Mouse (Mus musculus) heart, postnatal 0 days (tissue): ENCODE measurements around the gene Clic4. TPM values are rescaled to one million over a fixed set of nuclear protein-coding genes. Genes with fewer than 3 reads are reported as not detected.

ENCODE experiments used
- ATAC-seq: fragments of 200-750 bp; cut with Nextera tagmentation; 2 replicates; pipeline ENCODE4 v1.8.0; 2017; ENCODE audit warnings: low read depth, moderate number of reproducible peaks, moderate library complexity; ENCODE audit not compliant: insufficient read depth
- DNase-seq: peaks from one replicate; pipeline ENCODE4 v3.0.0-alpha.2; 2016; ENCODE audit warnings: low spot score
- H3K27ac ChIP-seq: fragments of 300-500 bp; sonication (generic); 2 replicates; pipeline ENCODE4 v1.5.1; 2014; ENCODE audit warnings: low read depth, mild to moderate bottlenecking
- H3K27me3 ChIP-seq: fragments of 300-500 bp; sonication (generic); 2 replicates; pipeline ENCODE4 v1.6.1; 2014; ENCODE audit warnings: low read length, mixed read lengths; ENCODE audit not compliant: control insufficient read depth, insufficient read depth
- H3K36me3 ChIP-seq: fragments of 300-500 bp; sonication (generic); replicated peaks from 2 replicates; pipeline ENCODE4 v1.6.1; 2014; ENCODE audit warnings: low read length, mixed read lengths; ENCODE audit not compliant: control insufficient read depth, insufficient read depth
- H3K4me1 ChIP-seq: fragments of 300-500 bp; sonication (generic); 2 replicates; pipeline ENCODE4 v1.6.1; 2014; ENCODE audit warnings: antibody characterized with exemption; ENCODE audit not compliant: control insufficient read depth, insufficient read depth
- H3K4me2 ChIP-seq: fragments of 300-500 bp; sonication (generic); 2 replicates; pipeline ENCODE4 v1.6.1; 2014; ENCODE audit warnings: low read depth, mild to moderate bottlenecking, low read length, moderate library complexity
- H3K4me3 ChIP-seq: fragments of 300-500 bp; sonication (generic); 2 replicates; pipeline ENCODE4 v1.5.1; 2014; ENCODE audit warnings: low read depth, low read length
- H3K9ac ChIP-seq: fragments of 300-500 bp; sonication (generic); replicated peaks from 2 replicates; pipeline ENCODE4 v1.6.1; 2014; ENCODE audit warnings: low read depth, low read length, mixed read lengths
- H3K9me3 ChIP-seq: fragments of 300-500 bp; sonication (generic); replicated peaks from 2 replicates; pipeline ENCODE4 v1.6.1; 2016; ENCODE audit warnings: low read length; ENCODE audit not compliant: control insufficient read depth
- CTCF ChIP-seq: IDR thresholded peaks from 2 replicates; pipeline ENCODE4 v1.5.1; 2016; ENCODE audit warnings: antibody characterized with exemption, control low read depth, low read depth
- EP300 ChIP-seq: IDR thresholded peaks from 2 replicates; pipeline ENCODE4 v1.6.1; 2016; ENCODE audit warnings: antibody characterized with exemption, low read depth
- WGBS: fragments of 180-500 bp; shearing (Covaris S2); extraction: QIAGEN DNeasy Blood & Tissue Kit; methylation state at CpG from one replicate; pipeline ENCODE4 v1.1.7; 2014; 5-methylcytosine and 5-hydroxymethylcytosine counted together
- polyA plus RNA-seq: library from polyadenylated mRNA; unstranded; fragments of >200 nt; fragmentation: Nextera tagmentation; extraction: Ambion mirVana; gene quantifications from 2 replicates; pipeline ENCODE4 v1.2.1, GENCODE M21; 2015
- total RNA-seq: library from RNA; depleted of rRNA; stranded (reverse); fragments of >200 nt; gene quantifications from 2 replicates; pipeline ENCODE4 v1.2.3, GENCODE M21; 2014; ENCODE audit warnings: low replicate concordance

Clic4 gene
- total and polyA plus RNA-seq, 2 experiments from 2014 or later: 235 to 239 TPM

DNA sequence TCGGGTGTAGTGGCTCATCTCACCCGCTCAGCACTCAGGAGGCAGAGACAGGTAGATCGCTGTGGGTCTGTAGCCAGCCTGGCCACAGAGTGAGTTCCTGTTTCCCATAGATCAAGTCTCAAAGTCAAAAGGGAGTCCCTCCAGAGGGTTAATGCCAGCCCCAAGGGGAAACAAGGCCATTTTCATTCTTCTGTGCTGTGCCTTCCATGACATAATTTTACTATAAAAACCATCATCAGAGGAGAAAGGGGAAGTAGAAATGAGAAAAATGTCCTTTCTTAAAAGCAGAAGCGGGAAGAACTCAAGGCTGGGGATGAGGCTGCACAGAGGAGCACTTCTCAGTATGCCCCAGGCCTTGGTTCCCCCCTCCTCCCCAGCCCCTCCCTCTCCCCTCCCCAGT, 90.8 kb downstream of the Clic4 start:
- peaks cover 5% of the 10 kb centered on the region for H3K27me3 ChIP-seq
- no peak for TF ChIP-seq EP300
- no peak for TF ChIP-seq CTCF
- no peak overlapping the region for H3K4me2 ChIP-seq
- ATAC-seq (no peak), DNase-seq (no peak)
- no peaks in the 10 kb centered on the region for H3K9me3 ChIP-seq
- H3K9ac ChIP-seq: no peak overlapping the region
- WGBS: 90% methylated on average over 4 of the region's 4 CpGs
- H3K4me1 ChIP-seq: no peaks in the 10 kb centered on the region
- no peak overlapping the region for H3K4me3 ChIP-seq
- no peak overlapping the region for H3K27ac ChIP-seq
- H3K36me3 ChIP-seq: no peaks in the 10 kb centered on the region

DNA sequence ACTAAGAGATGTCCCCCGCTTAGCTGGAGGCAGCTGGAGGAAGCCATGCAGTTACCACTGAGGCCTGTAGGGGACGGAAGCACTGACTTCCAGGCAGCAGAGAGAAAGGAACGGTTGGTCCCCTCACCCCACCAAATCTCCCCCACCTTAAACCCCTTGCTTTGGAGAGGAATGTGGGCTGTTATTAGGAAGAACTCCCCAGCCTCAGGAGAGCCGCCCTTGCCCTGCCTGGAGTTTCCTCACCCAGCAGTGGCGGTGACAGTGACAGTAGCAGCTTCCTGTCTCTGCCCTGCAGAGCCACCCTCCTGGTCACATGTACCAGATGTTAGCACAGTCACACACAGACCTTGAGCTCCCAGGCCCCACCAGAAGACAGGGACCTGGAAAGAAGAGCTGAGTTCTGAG, 93.5 kb downstream of the Clic4 start:
- no peak overlapping the region for H3K27ac ChIP-seq
- DNase-seq: no peak
- 0 out of 2 replicates have a peak, but pooled peaks cover 6% of the 10 kb centered on the region for H3K4me1 ChIP-seq
- no peak for ATAC-seq
- TF ChIP-seq CTCF (peak; percentile 30; the same call in 1 of the 2 replicates), EP300 (no peak)
- no peak overlapping the region for H3K4me3 ChIP-seq
- no peaks in the 10 kb centered on the region for H3K36me3 ChIP-seq
- WGBS: 31% methylated on average over 5 of the region's 5 CpGs
- H3K4me2 ChIP-seq: no peak overlapping the region
- H3K9ac ChIP-seq: no peak overlapping the region
- peaks cover 23% of the 10 kb centered on the region for H3K27me3 ChIP-seq
- no peaks in the 10 kb centered on the region for H3K9me3 ChIP-seq

DNA sequence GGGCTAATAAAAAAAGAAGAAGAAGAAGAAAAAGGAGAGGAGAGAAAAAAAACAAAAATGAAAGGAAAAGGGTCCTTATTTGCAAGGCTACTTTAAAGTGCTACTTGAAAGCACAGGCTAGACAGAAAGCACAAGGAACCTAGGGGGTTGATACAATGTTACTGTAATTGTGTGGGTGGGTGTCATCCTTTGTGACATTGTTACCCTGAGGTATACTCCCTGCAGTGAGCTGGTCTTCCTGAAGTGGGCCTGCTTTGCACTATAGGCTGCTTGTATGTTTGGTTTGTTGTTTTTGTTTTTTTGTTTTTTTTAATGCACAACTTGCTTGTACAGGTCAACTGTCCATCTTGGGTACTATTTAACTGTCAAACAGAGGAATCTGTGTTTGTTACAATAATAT, 95.0 kb downstream of the Clic4 start:
- DNase-seq (no peak), ATAC-seq (no peak)
- no peak overlapping the region for H3K4me3 ChIP-seq
- TF ChIP-seq CTCF (no peak), EP300 (no peak)
- peaks cover 37% of the 10 kb centered on the region for H3K27me3 ChIP-seq
- H3K36me3 ChIP-seq: no peaks in the 10 kb centered on the region
- H3K4me2 ChIP-seq: no peak overlapping the region
- 0 out of 2 replicates have a peak, but pooled peaks cover 6% of the 10 kb centered on the region for H3K4me1 ChIP-seq
- H3K9ac ChIP-seq: no peak overlapping the region
- H3K9me3 ChIP-seq: no peaks in the 10 kb centered on the region
- no peak overlapping the region for H3K27ac ChIP-seq

DNA sequence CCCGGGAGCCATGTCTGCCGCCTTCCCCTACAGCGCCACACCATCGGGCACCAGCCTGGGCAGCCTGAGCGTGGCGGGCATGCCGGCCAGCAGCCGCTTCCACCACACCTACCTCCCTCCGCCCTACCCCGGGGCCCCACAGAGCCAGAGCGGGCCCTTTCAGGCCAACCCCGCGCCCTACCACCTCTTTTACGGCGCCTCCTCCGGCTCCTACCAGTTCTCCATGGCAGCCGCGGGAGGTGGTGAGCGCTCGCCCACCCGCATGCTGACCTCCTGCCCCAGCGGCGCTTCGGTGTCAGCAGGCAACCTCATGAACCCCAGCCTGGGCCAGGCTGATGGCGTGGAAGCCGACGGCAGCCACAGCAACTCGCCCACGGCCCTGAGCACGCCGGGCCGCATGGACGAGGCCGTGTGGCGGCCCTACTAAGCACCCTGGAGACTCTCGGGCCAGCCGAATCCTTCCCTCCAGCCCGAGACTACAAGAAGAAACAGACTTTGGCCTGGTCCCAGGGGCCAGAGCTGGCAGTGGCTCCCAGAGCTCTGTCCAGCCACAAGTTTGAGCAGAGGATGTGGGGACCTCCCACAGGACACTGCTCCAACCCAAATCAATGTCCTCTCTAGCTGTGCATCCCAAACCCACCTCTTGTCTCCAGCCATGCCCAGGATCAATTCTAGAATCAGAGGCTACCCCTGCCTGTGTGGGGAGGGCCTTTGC, 97.1 kb downstream of the Clic4 start:
- TF ChIP-seq EP300 (no peak), CTCF (no peak)
- H3K9ac ChIP-seq: no peak overlapping the region
- ATAC-seq (peak; percentile 41), DNase-seq (no peak)
- 0 out of 2 replicates have a peak, but pooled peaks cover 6% of the 10 kb centered on the region for H3K4me1 ChIP-seq
- peak overlapping the region; percentile 27 for H3K4me3 ChIP-seq
- H3K27ac ChIP-seq: no peak overlapping the region
- H3K27me3 ChIP-seq: peaks cover 52% of the 10 kb centered on the region
- peak overlapping the region; percentile 55 for H3K4me2 ChIP-seq
- WGBS: 17% methylated on average over 38 of the region's 38 CpGs
- H3K9me3 ChIP-seq: no peaks in the 10 kb centered on the region
- no peaks in the 10 kb centered on the region for H3K36me3 ChIP-seq

DNA sequence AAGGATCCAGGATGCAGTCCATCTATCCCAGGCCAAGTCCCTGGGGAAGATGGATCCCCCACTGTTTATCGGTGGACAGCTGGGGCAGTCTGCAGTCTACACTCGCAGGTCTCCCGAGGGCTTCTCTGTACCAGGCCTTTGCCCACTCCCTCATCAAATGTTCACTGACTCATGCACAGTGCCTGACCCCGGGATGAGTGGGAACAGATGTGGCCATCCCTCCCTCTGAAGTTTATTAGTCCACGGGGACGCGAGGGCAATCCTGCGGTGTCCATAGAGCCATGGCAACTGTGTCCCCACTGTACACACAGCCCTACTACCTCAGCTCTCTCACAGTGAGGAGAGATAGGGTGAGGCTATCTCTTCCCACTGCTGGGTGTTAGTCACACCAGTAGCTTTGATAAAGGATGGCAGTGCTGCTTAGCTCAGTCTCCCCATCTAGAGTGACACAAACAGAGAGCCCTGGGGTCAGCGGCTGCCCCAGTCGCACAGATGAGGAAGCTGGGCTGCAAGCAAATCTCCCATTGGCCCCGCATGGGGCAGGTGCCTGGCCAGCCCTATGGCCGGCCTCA, 101.2 kb downstream of the Clic4 start:
- DNase-seq: no peak
- no peak for ATAC-seq

More for the DNA sequence above, 101.2 kb downstream of the Clic4 start:
- no peak for TF ChIP-seq EP300
- TF ChIP-seq CTCF: no peak
- Histone ChIP-seq H3K4me3 (no peak overlapping the region), H3K36me3 (no peaks in the 10 kb centered on the region), H3K4me2 (no peak overlapping the region), H3K9ac (no peak overlapping the region), H3K9me3 (no peaks in the 10 kb centered on the region), H3K4me1 (0 out of 2 replicates have a peak, but pooled peaks cover 8% of the 10 kb centered on the region), H3K27me3 (peaks cover 79% of the 10 kb centered on the region), H3K27ac (no peak overlapping the region)
- 69% methylated on average over 12 of the region's 12 CpGs for WGBS
